Mouse (Mus musculus) frontal cortex, postnatal 14 days (tissue): ENCODE results near the gene Stk4.

Experiments
- DNase-seq, 2 experiments: peaks; one replicate each; pipeline ENCODE4 v3.0.0; 2022; ENCODE audit warnings: low spot score in 2 of 2

Stk4 gene

GRCm38 (mm10) chr2:164173394-164173793 is 103.3 kb downstream of the Stk4 start:
- DNase-seq, result no peak

GRCm38 (mm10) chr2:164174649-164175395 is 104.7 kb downstream of the Stk4 start:
- peak; percentile 62 to 71 for DNase-seq

GRCm38 (mm10) chr2:164175850-164176249 is 105.7 kb downstream of the Stk4 start:
- no peak for DNase-seq

GRCm38 (mm10) chr2:164177831-164178230 is 107.7 kb downstream of the Stk4 start:
- DNase-seq, result no peak

- DNase-seq, result no peak
Observed at GRCm38 (mm10) chr2:164180124-164180523, 110.0 kb downstream of the Stk4 start.

GRCm38 (mm10) chr2:164180770-164181169 is 110.6 kb downstream of the Stk4 start:
- DNase-seq, result no peak

- DNase-seq, result no peak
Observed at GRCm38 (mm10) chr2:164182692-164183255, 112.7 kb downstream of the Stk4 start, which contains the start of gene Wfdc5. Gene Wfdc5, minus strand, starts transcription at chr2:164182742.

- DNase-seq, result no peak
Observed at GRCm38 (mm10) chr2:164183340-164183739, 113.2 kb downstream of the Stk4 start.

- no peak for DNase-seq
Observed at GRCm38 (mm10) chr2:164184145-164184719, 114.1 kb downstream of the Stk4 start.

GRCm38 (mm10) chr2:164188722-164189121 is 118.6 kb downstream of the Stk4 start:
- no peak for DNase-seq

- DNase-seq, result no peak
Observed at GRCm38 (mm10) chr2:164190576-164190975, 120.5 kb downstream of the Stk4 start, which contains the start of gene Wfdc12. Gene Wfdc12, minus strand, starts transcription at chr2:164190608.

GRCm38 (mm10) chr2:164192279-164192678 is 122.2 kb downstream of the Stk4 start:
- DNase-seq, result no peak

GRCm38 (mm10) chr2:164194959-164195630 is 125.0 kb downstream of the Stk4 start:
- no peak for DNase-seq

- DNase-seq, result no peak
Observed at GRCm38 (mm10) chr2:164195971-164196699, 126.0 kb downstream of the Stk4 start.

- no peak for DNase-seq
Observed at GRCm38 (mm10) chr2:164196700-164196990, 126.5 kb downstream of the Stk4 start.

GRCm38 (mm10) chr2:164199626-164200327 is 129.7 kb downstream of the Stk4 start, which contains the start of gene Wfdc15a:
Gene Wfdc15a, minus strand, starts transcription at chr2:164200130.
- no peak for DNase-seq
